In the genomic region with DNA sequence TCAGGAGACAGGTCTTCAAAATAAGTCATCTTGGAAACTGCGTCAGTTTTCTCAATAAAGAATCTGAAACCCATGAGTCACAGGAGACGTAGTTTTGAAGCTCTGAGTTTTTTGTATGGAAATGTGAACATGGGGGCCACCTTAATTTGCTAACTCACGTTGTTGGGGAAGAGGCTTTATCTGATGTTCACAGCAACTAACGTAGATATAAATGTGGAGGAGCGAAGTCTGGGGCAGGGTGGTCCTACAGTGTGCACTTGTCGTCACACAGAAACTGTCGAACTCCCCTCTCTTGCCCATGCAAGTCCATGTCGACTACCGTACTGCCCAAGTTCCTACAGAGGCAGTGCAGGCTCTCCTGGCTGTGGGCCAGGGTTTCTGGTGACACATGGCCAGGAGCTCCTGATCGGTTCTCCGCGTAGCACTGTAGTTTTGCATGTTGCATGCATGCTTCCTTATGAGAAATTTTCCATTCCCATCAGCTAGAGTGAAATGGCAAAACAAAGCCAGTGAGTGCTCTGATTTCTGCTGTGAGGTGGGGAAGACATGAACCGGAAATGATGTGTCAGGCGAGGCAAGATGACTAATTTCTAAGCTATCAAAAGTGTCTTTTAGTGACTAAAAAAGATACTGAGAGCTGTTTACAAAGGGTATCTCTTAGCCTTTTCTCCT, we compare ENCODE assay signal across 8 mouse cellular contexts.
DNase-seq lines count a peak whose midpoint lies in the region; ATAC-seq lines count a peak whose summit lies in the region.

No protein-coding gene starts in this region.

- DNase-seq in layer of hippocampus, adult 11-12 months (ENCODE audit: low spot score): peak; percentile 15
- DNase-seq in layer of hippocampus, adult 18-20 months (ENCODE audit: low spot score in 2 of 2): no peak
- peak; percentile 62 for DNase-seq in Muller cell, postnatal 12 days (ENCODE audit: inconsistent ontology term)
- peak; percentile 73 to 74 for DNase-seq in kidney, postnatal 25 days
- no peak for DNase-seq in layer of hippocampus, postnatal 10 days (ENCODE audit: low spot score in 2 of 2)
- no peak for DNase-seq in embryo, embryonic 10 days (ENCODE audit: low spot score)
- no peak for DNase-seq in thymus, postnatal 14 days

- 0 out of 2 replicates have a peak, but pooled peaks have one; percentile 25 for ATAC-seq in granulocyte monocyte progenitor cell, adult 5-6 weeks (replicated peaks; ENCODE audit: poor library complexity, severe bottlenecking)

Comparison
In these comparisons a context has a peak if more than half of its experiments do, and no peak if none do; other contexts are left out.
1. DNase-seq: peak in layer of hippocampus, adult 11-12 months (single experiment), Muller cell, postnatal 12 days (single experiment) and kidney, postnatal 25 days (2 of 2); none in layer of hippocampus, adult 18-20 months (0 of 2), layer of hippocampus, postnatal 10 days (0 of 2), embryo, embryonic 10 days (single experiment) and thymus, postnatal 14 days (single experiment).